Mouse (Mus musculus): ENCODE results near the gene Olfr532. TPM values are rescaled to one million over a fixed set of nuclear protein-coding genes. Genes with fewer than 3 reads are reported as not detected.
"Not testable (repeated sequence)": the region's sequence is repeated elsewhere in the genome, so short reads cannot be mapped to it uniquely, and the experiment has no call there.

Gene Olfr532
- not detected in 2 replicates for polyA plus RNA-seq (2014; fragmentation: Nextera tagmentation; extraction: Ambion mirVana)

GRCm38 (mm10) chr7:140421539-140421938 lies at the start of gene Olfr532:
TSS of gene Olfr532 (minus strand) at chr7:140421639.
- H3K27ac ChIP-seq (ENCODE audit: low read depth, low read length) = no peak within 1 kb of the TSS
- no peak for ATAC-seq (ENCODE audit: insufficient read depth, low FRiP score, low TSS enrichment)
- no peaks in the 10 kb centered on the region for H3K36me3 ChIP-seq (ENCODE audit: control insufficient read depth, insufficient read depth, low read length)
- H3K27me3 ChIP-seq (ENCODE audit: control insufficient read depth, insufficient read depth, low read length) = no peaks in the 10 kb centered on the region
- 97% methylated on average over 1 of the region's 1 CpGs for WGBS
- H3K9me3 ChIP-seq (ENCODE audit: control insufficient read depth, low read length) = no peaks in the 10 kb centered on the region
- no peaks in the 10 kb centered on the region for H3K4me1 ChIP-seq (ENCODE audit: control insufficient read depth, insufficient read depth, low read length)
- H3K4me2 ChIP-seq (ENCODE audit: low read depth) = no peak within 1 kb of the TSS
- H3K4me3 ChIP-seq (ENCODE audit: low read depth, low read length) = no peak within 1 kb of the TSS
- no peak within 1 kb of the TSS for H3K9ac ChIP-seq (ENCODE audit: low read length)
- DNase-seq (ENCODE audit: low spot score) = no peak

GRCm38 (mm10) chr7:140463070-140463469 lies 41.6 kb upstream of the Olfr532 start, which contains the start of gene Olfr533:
TSS of gene Olfr533 (plus strand) at chr7:140463370.
- not testable (repeated sequence) for ATAC-seq (ENCODE audit: insufficient read depth, low FRiP score, low TSS enrichment); DNase-seq (ENCODE audit: low spot score); H3K4me2 ChIP-seq (ENCODE audit: low read depth); H3K4me3 ChIP-seq (ENCODE audit: low read depth, low read length); H3K4me1 ChIP-seq (ENCODE audit: control insufficient read depth, insufficient read depth, low read length); H3K27ac ChIP-seq (ENCODE audit: low read depth, low read length); H3K9me3 ChIP-seq (ENCODE audit: control insufficient read depth, low read length); H3K9ac ChIP-seq (ENCODE audit: low read length); H3K36me3 ChIP-seq (ENCODE audit: control insufficient read depth, insufficient read depth, low read length); H3K27me3 ChIP-seq (ENCODE audit: control insufficient read depth, insufficient read depth, low read length)
- no CpG with 5 or more reads among the region's 1 CpGs for WGBS

GRCm38 (mm10) chr7:140443141-140443540 lies 21.7 kb upstream of the Olfr532 start:
- Histone ChIP-seq H3K27ac (ENCODE audit: low read depth, low read length) (no peak overlapping the region), H3K27me3 (ENCODE audit: control insufficient read depth, insufficient read depth, low read length) (no peaks in the 10 kb centered on the region), H3K4me3 (ENCODE audit: low read depth, low read length) (no peak overlapping the region), H3K4me1 (ENCODE audit: control insufficient read depth, insufficient read depth, low read length) (no peaks in the 10 kb centered on the region), H3K9me3 (ENCODE audit: control insufficient read depth, low read length) (no peaks in the 10 kb centered on the region), H3K36me3 (ENCODE audit: control insufficient read depth, insufficient read depth, low read length) (no peaks in the 10 kb centered on the region), H3K9ac (ENCODE audit: low read length) (no peak overlapping the region), H3K4me2 (ENCODE audit: low read depth) (no peak overlapping the region)
- DNase-seq (ENCODE audit: low spot score) = no peak
- 81% methylated on average over 1 of the region's 1 CpGs for WGBS
- no peak for ATAC-seq (ENCODE audit: insufficient read depth, low FRiP score, low TSS enrichment)

GRCm38 (mm10) chr7:140402818-140403217 lies 18.6 kb downstream of the Olfr532 start, which contains the start of gene Olfr531:
TSS of gene Olfr531 (minus strand) at chr7:140402918.
- no peak within 1 kb of the TSS for H3K4me3 ChIP-seq (ENCODE audit: low read depth, low read length)
- no peaks in the 10 kb centered on the region for H3K27me3 ChIP-seq (ENCODE audit: control insufficient read depth, insufficient read depth, low read length)
- H3K4me2 ChIP-seq (ENCODE audit: low read depth) = no peak within 1 kb of the TSS
- 75% methylated on average over 1 of the region's 1 CpGs for WGBS
- ATAC-seq (ENCODE audit: insufficient read depth, low FRiP score, low TSS enrichment) = no peak
- no peak within 1 kb of the TSS for H3K9ac ChIP-seq (ENCODE audit: low read length)
- H3K36me3 ChIP-seq (ENCODE audit: control insufficient read depth, insufficient read depth, low read length) = no peaks in the 10 kb centered on the region
- DNase-seq (ENCODE audit: low spot score) = no peak
- no peak within 1 kb of the TSS for H3K27ac ChIP-seq (ENCODE audit: low read depth, low read length)
- no peaks in the 10 kb centered on the region for H3K9me3 ChIP-seq (ENCODE audit: control insufficient read depth, low read length)
- no peaks in the 10 kb centered on the region for H3K4me1 ChIP-seq (ENCODE audit: control insufficient read depth, insufficient read depth, low read length)

DNA sequence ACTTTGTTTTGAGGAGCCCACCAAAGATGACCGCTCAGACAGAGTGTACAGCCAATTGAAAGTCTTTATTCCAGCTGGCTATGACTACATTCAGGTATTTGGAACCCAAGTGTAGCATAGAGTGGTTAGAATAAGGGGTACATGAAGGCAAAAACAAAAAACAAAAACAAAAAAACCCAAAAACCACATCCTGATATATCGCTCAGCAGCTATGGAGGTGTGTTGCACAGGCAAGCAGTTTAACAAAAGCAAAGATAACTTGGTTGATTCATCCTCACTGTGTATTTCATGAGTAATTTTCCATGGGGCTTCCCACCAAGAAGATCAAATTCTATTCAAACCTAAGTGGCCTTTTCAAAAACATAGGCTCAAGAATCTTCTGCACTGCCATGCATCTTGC lies 44.5 kb downstream of the Olfr532 start:
- H3K27me3 ChIP-seq (ENCODE audit: control insufficient read depth, insufficient read depth, low read length) = no peaks in the 10 kb centered on the region
- no peaks in the 10 kb centered on the region for H3K36me3 ChIP-seq (ENCODE audit: control insufficient read depth, insufficient read depth, low read length)
- H3K27ac ChIP-seq (ENCODE audit: low read depth, low read length) = no peak overlapping the region
- H3K9me3 ChIP-seq (ENCODE audit: control insufficient read depth, low read length) = no peaks in the 10 kb centered on the region
- no peak overlapping the region for H3K9ac ChIP-seq (ENCODE audit: low read length)
- no peak overlapping the region for H3K4me3 ChIP-seq (ENCODE audit: low read depth, low read length)
- ATAC-seq (ENCODE audit: insufficient read depth, low FRiP score, low TSS enrichment) (no peak), DNase-seq (ENCODE audit: low spot score) (no peak)
- no peaks in the 10 kb centered on the region for H3K4me1 ChIP-seq (ENCODE audit: control insufficient read depth, insufficient read depth, low read length)
- WGBS = 94% methylated on average over 2 of the region's 2 CpGs
- no peak overlapping the region for H3K4me2 ChIP-seq (ENCODE audit: low read depth)

DNA sequence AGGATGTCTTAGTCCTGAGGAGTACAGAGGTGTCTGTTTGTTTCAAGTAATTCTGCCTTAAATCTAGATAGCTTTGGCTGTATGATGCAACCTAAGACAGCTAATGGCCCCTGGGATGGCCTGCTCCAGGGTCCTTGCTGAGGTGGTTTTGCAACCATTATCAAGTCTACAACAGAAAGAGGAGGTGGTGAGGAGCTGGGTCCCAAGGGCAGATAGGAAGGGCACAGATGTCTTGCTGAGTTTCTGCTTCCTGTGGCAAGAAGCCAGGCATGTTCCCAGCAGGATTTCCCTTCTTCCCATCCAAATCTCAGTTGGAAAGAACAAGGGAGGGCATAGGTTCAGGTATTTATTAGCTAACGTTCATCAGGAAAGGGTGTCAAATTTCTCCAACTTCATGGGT lies 45.2 kb downstream of the Olfr532 start, which contains the start of gene Olfr530:
Olfr530 (minus strand) TSS at position 101 of the 400 bp plus-strand sequence.
- no peaks in the 10 kb centered on the region for H3K27me3 ChIP-seq (ENCODE audit: control insufficient read depth, insufficient read depth, low read length)
- no peaks in the 10 kb centered on the region for H3K36me3 ChIP-seq (ENCODE audit: control insufficient read depth, insufficient read depth, low read length)
- H3K27ac ChIP-seq (ENCODE audit: low read depth, low read length) = no peak within 1 kb of the TSS
- DNase-seq (ENCODE audit: low spot score) (no peak), ATAC-seq (ENCODE audit: insufficient read depth, low FRiP score, low TSS enrichment) (no peak)
- no peak within 1 kb of the TSS for H3K9ac ChIP-seq (ENCODE audit: low read length)
- no peak within 1 kb of the TSS for H3K4me2 ChIP-seq (ENCODE audit: low read depth)
- no peaks in the 10 kb centered on the region for H3K9me3 ChIP-seq (ENCODE audit: control insufficient read depth, low read length)
- 43% methylated on average over 1 of the region's 1 CpGs for WGBS
- no peaks in the 10 kb centered on the region for H3K4me1 ChIP-seq (ENCODE audit: control insufficient read depth, insufficient read depth, low read length)
- no peak within 1 kb of the TSS for H3K4me3 ChIP-seq (ENCODE audit: low read depth, low read length)

GRCm38 (mm10) chr7:140374300-140374699 lies 47.1 kb downstream of the Olfr532 start:
- no peaks in the 10 kb centered on the region for H3K27me3 ChIP-seq (ENCODE audit: control insufficient read depth, insufficient read depth, low read length)
- H3K4me1 ChIP-seq (ENCODE audit: control insufficient read depth, insufficient read depth, low read length) = no peaks in the 10 kb centered on the region
- H3K9me3 ChIP-seq (ENCODE audit: control insufficient read depth, low read length) = no peaks in the 10 kb centered on the region
- no peak overlapping the region for H3K27ac ChIP-seq (ENCODE audit: low read depth, low read length)
- no peak for ATAC-seq (ENCODE audit: insufficient read depth, low FRiP score, low TSS enrichment)
- no peaks in the 10 kb centered on the region for H3K36me3 ChIP-seq (ENCODE audit: control insufficient read depth, insufficient read depth, low read length)
- H3K4me3 ChIP-seq (ENCODE audit: low read depth, low read length) = no peak overlapping the region
- WGBS = 84% methylated on average over 4 of the region's 4 CpGs
- DNase-seq (ENCODE audit: low spot score) = no peak
- H3K4me2 ChIP-seq (ENCODE audit: low read depth) = no peak overlapping the region
- no peak overlapping the region for H3K9ac ChIP-seq (ENCODE audit: low read length)

Other genes starting within 250 kb of the Olfr532 start
- gene Olfr523, start 248.4 kb downstream of the Olfr532 start, polyA plus RNA-seq (2014; fragmentation: Nextera tagmentation; extraction: Ambion mirVana) = not detected in 2 replicates
- gene Olfr524, start 215.7 kb downstream of the Olfr532 start, polyA plus RNA-seq (2014; fragmentation: Nextera tagmentation; extraction: Ambion mirVana) = not detected in 2 replicates
- gene Cd163l1, start 203.4 kb downstream of the Olfr532 start, polyA plus RNA-seq (2014; fragmentation: Nextera tagmentation; extraction: Ambion mirVana) = not detected in 2 replicates
- not detected in 2 replicates for gene 5830411N06Rik, start 174.4 kb downstream of the Olfr532 start, polyA plus RNA-seq (2014; fragmentation: Nextera tagmentation; extraction: Ambion mirVana)
- gene Olfr525, start 100.8 kb downstream of the Olfr532 start, polyA plus RNA-seq (2014; fragmentation: Nextera tagmentation; extraction: Ambion mirVana) = not detected in 2 replicates
- gene Olfr527, start 87.6 kb downstream of the Olfr532 start, polyA plus RNA-seq (2014; fragmentation: Nextera tagmentation; extraction: Ambion mirVana) = not detected in 2 replicates
- not detected in 2 replicates for gene Olfr60, start 60.0 kb downstream of the Olfr532 start, polyA plus RNA-seq (2014; fragmentation: Nextera tagmentation; extraction: Ambion mirVana)
- not detected in 2 replicates for gene Olfr530, start 45.3 kb downstream of the Olfr532 start, polyA plus RNA-seq (2014; fragmentation: Nextera tagmentation; extraction: Ambion mirVana)
- not detected in 2 replicates for gene Olfr531, start 18.7 kb downstream of the Olfr532 start, polyA plus RNA-seq (2014; fragmentation: Nextera tagmentation; extraction: Ambion mirVana)
- gene Olfr533, start 41.7 kb upstream of the Olfr532 start, polyA plus RNA-seq (2014; fragmentation: Nextera tagmentation; extraction: Ambion mirVana) = not detected in 2 replicates
- gene Olfr535, start 62.6 kb upstream of the Olfr532 start, polyA plus RNA-seq (2014; fragmentation: Nextera tagmentation; extraction: Ambion mirVana) = not detected in 2 replicates
- gene Olfr536, start 85.8 kb upstream of the Olfr532 start, polyA plus RNA-seq (2014; fragmentation: Nextera tagmentation; extraction: Ambion mirVana) = not detected in 2 replicates
- gene Olfr538, start 146.2 kb upstream of the Olfr532 start, polyA plus RNA-seq (2014; fragmentation: Nextera tagmentation; extraction: Ambion mirVana) = not detected in 2 replicates
- gene Olfr46, start 179.6 kb upstream of the Olfr532 start, polyA plus RNA-seq (2014; fragmentation: Nextera tagmentation; extraction: Ambion mirVana) = not detected in 2 replicates
- not detected in 2 replicates for gene Olfr61, start 207.3 kb upstream of the Olfr532 start, polyA plus RNA-seq (2014; fragmentation: Nextera tagmentation; extraction: Ambion mirVana)
- not detected in 2 replicates for gene Olfr53, start 224.8 kb upstream of the Olfr532 start, polyA plus RNA-seq (2014; fragmentation: Nextera tagmentation; extraction: Ambion mirVana)
- gene Olfr539, start 238.3 kb upstream of the Olfr532 start, polyA plus RNA-seq (2014; fragmentation: Nextera tagmentation; extraction: Ambion mirVana) = not detected in 2 replicates

Measured in neural tube, embryonic 11.5 days (tissue).